In the genomic region with DNA sequence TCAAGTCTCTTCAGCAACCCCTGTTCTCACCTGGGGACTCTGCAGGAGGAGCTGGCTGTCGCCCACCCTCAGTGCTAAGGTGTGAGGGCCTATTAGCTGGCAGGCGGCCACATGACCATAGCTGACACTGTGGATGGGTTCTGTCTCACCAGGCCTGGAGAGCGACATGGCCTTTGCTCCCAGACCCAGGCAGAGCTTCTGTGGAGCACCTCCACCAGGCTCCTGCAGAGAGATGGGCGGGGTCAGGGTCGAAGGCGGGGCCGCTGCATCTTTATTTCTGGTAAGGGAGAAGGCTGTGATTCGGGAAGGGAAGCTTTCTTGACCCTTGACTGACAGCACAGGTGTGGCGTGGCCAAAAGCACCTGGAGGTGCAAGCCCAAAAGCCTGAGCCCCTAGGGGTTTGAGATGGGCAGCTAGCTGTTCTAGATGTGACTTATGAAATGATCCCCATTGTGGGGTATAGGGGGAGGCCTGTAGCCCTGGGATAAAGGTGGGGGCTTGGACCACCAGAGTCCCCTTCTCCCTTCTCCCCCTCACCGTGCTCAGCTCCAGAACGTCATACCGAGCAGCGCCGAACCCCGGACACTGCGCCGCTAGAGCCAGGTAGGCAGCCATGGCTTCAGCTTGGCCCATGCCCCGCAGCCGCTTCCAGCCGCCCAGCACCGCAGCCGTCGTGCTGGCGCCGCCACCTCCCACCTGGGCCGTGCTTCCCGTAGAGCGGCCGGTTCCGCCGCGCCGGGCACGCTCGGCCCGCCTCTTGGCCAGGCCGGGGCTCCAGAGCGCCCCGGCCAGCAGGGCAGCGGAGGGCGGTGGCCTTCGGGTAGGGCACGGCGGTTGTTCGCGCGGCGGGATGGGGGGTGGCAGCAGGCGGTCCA, we compare ENCODE assay signal across 8 mouse cellular contexts. TPM values are rescaled to one million over a fixed set of nuclear protein-coding genes. Genes with fewer than 3 reads are reported as not detected.
A peak's percentile ranks its signal among the peaks of the same experiment; 100 is the strongest.
DNase-seq lines count a peak whose midpoint lies in the region; ATAC-seq and TF ChIP-seq lines count a peak whose summit lies in the region.

No protein-coding gene starts in this region.

- no peak for TF ChIP-seq CTCF in spleen, adult 2 months (IDR thresholded peaks at IDR 0.05; ENCODE audit: extremely low read depth, insufficient read depth, insufficient read length, insufficient replicate concordance)
- TF ChIP-seq CTCF in stomach, postnatal 0 days (IDR thresholded peaks at IDR 0.05; ENCODE audit: low read depth), result no peak

- ATAC-seq in hindbrain, embryonic 14.5 days (ENCODE audit: low FRiP score), result no peak; the same call in 1 of the 2 replicates
- no peak for ATAC-seq in limb, embryonic 15.5 days (ENCODE audit: insufficient number of reproducible peaks, low FRiP score, low TSS enrichment, low read depth)
- ATAC-seq in stomach, postnatal 0 days (ENCODE audit: low FRiP score, low TSS enrichment), result no peak
- ATAC-seq in erythroblast, adult 5-6 weeks (replicated peaks; ENCODE audit: low FRiP score, poor library complexity, severe bottlenecking), result no peak

- no peaks in the 10 kb centered on the region for H3K9me3 ChIP-seq in hindbrain, embryonic 14.5 days (ENCODE audit: control insufficient read depth, low read length)
- H3K9me3 ChIP-seq in limb, embryonic 15.5 days, result no peaks in the 10 kb centered on the region
- no peaks in the 10 kb centered on the region for H3K9me3 ChIP-seq in stomach, postnatal 0 days (ENCODE audit: control insufficient read depth, low read length)

- H3K9ac ChIP-seq in hindbrain, embryonic 14.5 days, result no peak overlapping the region; the same call in 1 of the 2 replicates
- no peak overlapping the region; the same call in 1 of the 2 replicates for H3K9ac ChIP-seq in limb, embryonic 15.5 days
- no peak overlapping the region for H3K9ac ChIP-seq in stomach, postnatal 0 days (ENCODE audit: low read length)

- no peak for TF ChIP-seq EP300 in stomach, postnatal 0 days (optimal IDR thresholded peaks at IDR 0.05)

- peaks cover 6% of the 10 kb centered on the region for H3K4me1 ChIP-seq in spleen, adult 2 months (ENCODE audit: control insufficient read depth, insufficient read depth, insufficient read length)
- peaks cover 6% of the 10 kb centered on the region; the same call in 1 of the 2 replicates for H3K4me1 ChIP-seq in hindbrain, embryonic 14.5 days (replicated peaks; ENCODE audit: control insufficient read depth, insufficient read depth, low read length)
- peaks cover 38% of the 10 kb centered on the region for H3K4me1 ChIP-seq in limb, embryonic 15.5 days
- no peaks in the 10 kb centered on the region; the same call in 1 of the 2 replicates for H3K4me1 ChIP-seq in stomach, postnatal 0 days (replicated peaks; ENCODE audit: control insufficient read depth, insufficient read depth)

- TF ChIP-seq POLR2A in spleen, adult 2 months (IDR thresholded peaks at IDR 0.05; ENCODE audit: low read depth, low read length), result no peak

- H3K36me3 ChIP-seq in spleen, adult 2 months (ENCODE audit: control insufficient read depth, insufficient read depth, low read length), result no peaks in the 10 kb centered on the region
- peaks cover 57% of the 10 kb centered on the region for H3K36me3 ChIP-seq in hindbrain, embryonic 14.5 days (replicated peaks; ENCODE audit: control insufficient read depth, insufficient read depth)
- H3K36me3 ChIP-seq in limb, embryonic 15.5 days, result peaks cover 69% of the 10 kb centered on the region
- peaks cover 45% of the 10 kb centered on the region for H3K36me3 ChIP-seq in stomach, postnatal 0 days (ENCODE audit: control insufficient read depth, insufficient read depth, low read length)

- peak overlapping the region; percentile 38 for H3K4me2 ChIP-seq in hindbrain, embryonic 14.5 days (replicated peaks)
- H3K4me2 ChIP-seq in limb, embryonic 15.5 days, result peak overlapping the region; percentile 58
- peak overlapping the region; percentile 42 for H3K4me2 ChIP-seq in stomach, postnatal 0 days (replicated peaks; ENCODE audit: low read depth)

- H3K27ac ChIP-seq in spleen, adult 2 months (ENCODE audit: insufficient read depth, low read length), result no peak overlapping the region
- H3K27ac ChIP-seq in hindbrain, embryonic 14.5 days, result no peak overlapping the region
- no peak overlapping the region for H3K27ac ChIP-seq in limb, embryonic 15.5 days
- H3K27ac ChIP-seq in stomach, postnatal 0 days (replicated peaks), result peak overlapping the region; percentile 35; the same call in 1 of the 2 replicates

- peak overlapping the region; percentile 3; the same call in 1 of the 2 replicates for H3K4me3 ChIP-seq in spleen, adult 2 months (ENCODE audit: extremely low read depth, insufficient read depth, insufficient read length)
- peak overlapping the region; percentile 20 for H3K4me3 ChIP-seq in hindbrain, embryonic 14.5 days (replicated peaks; ENCODE audit: low read length)
- peak overlapping the region; percentile 33 for H3K4me3 ChIP-seq in limb, embryonic 15.5 days
- peak overlapping the region; percentile 23; the same call in 1 of the 2 replicates for H3K4me3 ChIP-seq in stomach, postnatal 0 days (ENCODE audit: low read depth, low read length)

- peaks cover 26% of the 10 kb centered on the region for H3K27me3 ChIP-seq in spleen, adult 2 months (ENCODE audit: control insufficient read depth, insufficient read depth, low read length)
- H3K27me3 ChIP-seq in hindbrain, embryonic 14.5 days (ENCODE audit: control insufficient read depth, insufficient read depth, low read length), result peaks cover 67% of the 10 kb centered on the region
- peaks cover 72% of the 10 kb centered on the region for H3K27me3 ChIP-seq in limb, embryonic 15.5 days
- no peaks in the 10 kb centered on the region for H3K27me3 ChIP-seq in stomach, postnatal 0 days (ENCODE audit: control insufficient read depth, insufficient read depth, low read length)

- 23% methylated on average over 49 of the region's 49 CpGs for WGBS in spleen, adult 2 months
- 19% methylated on average over 49 of the region's 49 CpGs for WGBS in hindbrain, embryonic 14.5 days
- 18% methylated on average over 49 of the region's 49 CpGs for WGBS in limb, embryonic 15.5 days
- WGBS in stomach, postnatal 0 days, result 54% methylated on average over 48 of the region's 49 CpGs

- DNase-seq in spleen, adult 2 months (ENCODE audit: low read depth in 1 of 2, low spot score in 2 of 2), result no peak
- no peak for DNase-seq in spleen, postnatal 14 days (ENCODE audit: low spot score in 2 of 2)
- no peak for DNase-seq in hindbrain, embryonic 14.5 days (ENCODE audit: low spot score)
- no peak for DNase-seq in stomach, postnatal 0 days (ENCODE audit: low spot score)
- no peak for DNase-seq in embryo, embryonic 10.5 days (ENCODE audit: low spot score)
- no peak for DNase-seq in lung, postnatal 10 days

RNA-seq across cellular contexts. Expression of a gene that starts 6.6 kb away (rescaled TPM):
- 1.3 and 1.4 TPM in 2 replicates for polyA plus RNA-seq in spleen, adult 2 months (2012; rRNA removed)
- 6.0 and 6.5 TPM in 2 replicates for polyA plus RNA-seq in hindbrain, embryonic 14.5 days (2014; fragmentation: Nextera tagmentation; extraction: Ambion mirVana)
- polyA plus RNA-seq in limb, embryonic 15.5 days (2015; fragmentation: Nextera tagmentation; extraction: Ambion mirVana), result 1.2 and 1.4 TPM in 2 replicates
- 0.52 and 0.94 TPM in 2 replicates for polyA plus RNA-seq in stomach, postnatal 0 days (2015; fragmentation: Nextera tagmentation; extraction: Ambion mirVana)
- total RNA-seq in erythroblast, adult 5-6 weeks (2015; ENCODE audit: low replicate concordance), result 0.58 and 0.63 TPM in 2 replicates
- 0.17 TPM in 1 of 2 replicates, not detected in the other for total RNA-seq in erythroblast, adult 5-6 weeks (2017; ENCODE audit: low replicate concordance)

RNA-seq across cellular contexts. Expression of a gene that starts 7.4 kb away (rescaled TPM):
- polyA plus RNA-seq in spleen, adult 2 months (2012; rRNA removed), result 5.8 and 8.4 TPM in 2 replicates
- polyA plus RNA-seq in hindbrain, embryonic 14.5 days (2014; fragmentation: Nextera tagmentation; extraction: Ambion mirVana), result 7.7 and 9.5 TPM in 2 replicates
- 21.7 and 22.1 TPM in 2 replicates for polyA plus RNA-seq in limb, embryonic 15.5 days (2015; fragmentation: Nextera tagmentation; extraction: Ambion mirVana)
- polyA plus RNA-seq in stomach, postnatal 0 days (2015; fragmentation: Nextera tagmentation; extraction: Ambion mirVana), result 23.8 and 25.6 TPM in 2 replicates
- total RNA-seq in erythroblast, adult 5-6 weeks (2015; ENCODE audit: low replicate concordance), result not detected in 2 replicates
- 1.1 TPM in 1 of 2 replicates, not detected in the other for total RNA-seq in erythroblast, adult 5-6 weeks (2017; ENCODE audit: low replicate concordance)

RNA-seq across cellular contexts. Expression of a gene that starts 8.0 kb away (rescaled TPM):
- polyA plus RNA-seq in spleen, adult 2 months (2012; rRNA removed), result 3.6 and 4.8 TPM in 2 replicates
- polyA plus RNA-seq in hindbrain, embryonic 14.5 days (2014; fragmentation: Nextera tagmentation; extraction: Ambion mirVana), result 48.6 and 50.6 TPM in 2 replicates
- polyA plus RNA-seq in limb, embryonic 15.5 days (2015; fragmentation: Nextera tagmentation; extraction: Ambion mirVana), result 5.7 and 6.8 TPM in 2 replicates
- polyA plus RNA-seq in stomach, postnatal 0 days (2015; fragmentation: Nextera tagmentation; extraction: Ambion mirVana), result 3.0 and 3.1 TPM in 2 replicates
- not detected in 2 replicates for total RNA-seq in erythroblast, adult 5-6 weeks (2015; ENCODE audit: low replicate concordance)
- total RNA-seq in erythroblast, adult 5-6 weeks (2017; ENCODE audit: low replicate concordance), result not detected in 2 replicates

RNA-seq across cellular contexts. Expression of a gene that starts 11.5 kb away (rescaled TPM):
- polyA plus RNA-seq in spleen, adult 2 months (2012; rRNA removed), result 1.6 and 1.9 TPM in 2 replicates
- 0.23 and 0.25 TPM in 2 replicates for polyA plus RNA-seq in hindbrain, embryonic 14.5 days (2014; fragmentation: Nextera tagmentation; extraction: Ambion mirVana)
- polyA plus RNA-seq in limb, embryonic 15.5 days (2015; fragmentation: Nextera tagmentation; extraction: Ambion mirVana), result 0.14 and 0.36 TPM in 2 replicates
- polyA plus RNA-seq in stomach, postnatal 0 days (2015; fragmentation: Nextera tagmentation; extraction: Ambion mirVana), result 0.16 and 0.24 TPM in 2 replicates
- 0.63 TPM in 1 of 2 replicates, not detected in the other for total RNA-seq in erythroblast, adult 5-6 weeks (2015; ENCODE audit: low replicate concordance)
- total RNA-seq in erythroblast, adult 5-6 weeks (2017; ENCODE audit: low replicate concordance), result not detected in 2 replicates

RNA-seq across cellular contexts. Expression of a gene that starts 44.0 kb away (rescaled TPM):
- polyA plus RNA-seq in spleen, adult 2 months (2012; rRNA removed), result 16.4 and 17.7 TPM in 2 replicates
- polyA plus RNA-seq in hindbrain, embryonic 14.5 days (2014; fragmentation: Nextera tagmentation; extraction: Ambion mirVana), result 64.0 and 64.1 TPM in 2 replicates
- polyA plus RNA-seq in limb, embryonic 15.5 days (2015; fragmentation: Nextera tagmentation; extraction: Ambion mirVana), result 62.7 and 65.6 TPM in 2 replicates
- polyA plus RNA-seq in stomach, postnatal 0 days (2015; fragmentation: Nextera tagmentation; extraction: Ambion mirVana), result 29.7 and 29.8 TPM in 2 replicates
- total RNA-seq in erythroblast, adult 5-6 weeks (2015; ENCODE audit: low replicate concordance), result 5.6 and 12.5 TPM in 2 replicates
- total RNA-seq in erythroblast, adult 5-6 weeks (2017; ENCODE audit: low replicate concordance), result 8.2 and 10.5 TPM in 2 replicates
